Mouse (Mus musculus): Measurements from ENCODE around the gene Slc15a5.

- TF ChIP-seq HCFC1 (IDR thresholded peaks at IDR 0.05; ENCODE audit: borderline replicate concordance, insufficient read depth, low read length) (no peak), ZC3H11A (IDR thresholded peaks at IDR 0.05; ENCODE audit: borderline replicate concordance, low read depth, low read length) (no peak), CHD2 (IDR thresholded peaks at IDR 0.05; ENCODE audit: low read depth, low read length) (no peak)
Measured at GRCm38 (mm10) chr6:137934545-137935298, 145.0 kb downstream of the Slc15a5 start.
